Mouse (Mus musculus) stomach, embryonic 14.5 days (tissue): ENCODE results near the gene Cracr2a. TPM values are rescaled to one million over a fixed set of nuclear protein-coding genes. Genes with fewer than 3 reads are reported as not detected.

Experiments
- ATAC-seq: fragments of 200-750 bp; cut with Nextera tagmentation; 2 replicates; pipeline ENCODE4 v1.8.0; 2017; ENCODE audit warnings: low read depth, moderate TSS enrichment; ENCODE audit not compliant: insufficient number of reproducible peaks, insufficient read depth, low FRiP score
- H3K27ac ChIP-seq: fragments of 300-500 bp; sonication (generic); 2 replicates; pipeline ENCODE4 v1.5.1; 2014; ENCODE audit warnings: mild to moderate bottlenecking, low read length, moderate library complexity, mixed read lengths
- H3K27me3 ChIP-seq: fragments of 300-500 bp; sonication (generic); 2 replicates; pipeline ENCODE4 v1.6.1; 2014; ENCODE audit warnings: low read length, control low read depth, mixed read lengths; ENCODE audit not compliant: control insufficient read depth, insufficient read depth
- H3K36me3 ChIP-seq: fragments of 300-500 bp; sonication (generic); 2 replicates; pipeline ENCODE4 v1.6.1; 2014; ENCODE audit warnings: mild to moderate bottlenecking, control low read depth, low read length, moderate library complexity, mixed read lengths; ENCODE audit not compliant: control insufficient read depth, insufficient read depth
- H3K4me1 ChIP-seq: fragments of 300-500 bp; sonication (generic); 2 replicates; pipeline ENCODE4 v1.6.1; 2014; ENCODE audit warnings: low read length, control low read depth, mixed read lengths; ENCODE audit not compliant: control insufficient read depth, insufficient read depth
- H3K4me2 ChIP-seq: fragments of 300-500 bp; sonication (generic); replicated peaks from 2 replicates; pipeline ENCODE4 v1.6.1; 2014; ENCODE audit warnings: low read depth, low read length, control low read depth
- H3K4me3 ChIP-seq: fragments of 300-500 bp; sonication (generic); 2 replicates; pipeline ENCODE4 v1.5.1; 2014; ENCODE audit warnings: low read depth, low read length, control low read depth
- H3K9ac ChIP-seq: fragments of 300-500 bp; sonication (generic); replicated peaks from 2 replicates; pipeline ENCODE4 v1.6.1; 2014; ENCODE audit warnings: low read depth, mild to moderate bottlenecking, control low read depth, low read length, moderate library complexity, mixed read lengths
- H3K9me3 ChIP-seq: fragments of 300-500 bp; sonication (generic); 2 replicates; pipeline ENCODE4 v1.6.1; 2016; ENCODE audit warnings: low read depth, low read length, control low read depth; ENCODE audit not compliant: control insufficient read depth
- WGBS: fragments of 180-500 bp; shearing (Covaris S2); extraction: QIAGEN DNeasy Blood & Tissue Kit; methylation state at CpG from one replicate; pipeline ENCODE4 v1.1.7; 2014; 5-methylcytosine and 5-hydroxymethylcytosine counted together
- polyA plus RNA-seq: library from polyadenylated mRNA; unstranded; fragments of >200 nt; fragmentation: Nextera tagmentation; extraction: Ambion mirVana; gene quantifications from 2 replicates; pipeline ENCODE4 v1.2.1, GENCODE M21; 2014

Cracr2a gene
- polyA plus RNA-seq, 1 experiment from 2014 or later, result 2.1 TPM

GRCm38 (mm10) chr6:127573779-127574463 lies 12.8 kb downstream of the Cracr2a start:
- Histone ChIP-seq H3K4me2 (no peak overlapping the region), H3K4me3 (no peak overlapping the region), H3K27me3 (no peaks in the 10 kb centered on the region), H3K9ac (no peak overlapping the region), H3K27ac (peak overlapping the region; percentile 10; the same call in 1 of the 2 replicates), H3K4me1 (no peaks in the 10 kb centered on the region), H3K36me3 (no peaks in the 10 kb centered on the region), H3K9me3 (no peaks in the 10 kb centered on the region)
- 63% methylated on average over 11 of the region's 11 CpGs for WGBS
- ATAC-seq, result no peak

DNA sequence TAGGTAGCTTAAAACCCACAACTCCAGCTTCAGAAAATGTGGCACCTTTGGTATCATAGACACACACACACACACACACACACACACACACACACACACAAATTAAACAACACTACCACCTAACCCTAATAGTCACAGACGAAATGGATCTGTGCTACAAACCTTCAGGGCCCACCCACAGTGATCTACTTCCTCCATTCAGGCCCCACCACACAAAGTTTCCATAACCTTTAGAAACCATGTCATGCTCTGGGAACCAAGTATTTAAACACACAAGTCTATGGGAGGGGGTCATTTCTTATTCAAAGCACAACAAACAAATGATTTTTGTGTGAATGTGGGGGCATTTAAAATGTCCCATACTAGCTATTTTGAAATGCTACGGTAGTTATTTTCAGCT lies 14.1 kb downstream of the Cracr2a start:
- 93% methylated on average over 2 of the region's 2 CpGs for WGBS
- Histone ChIP-seq H3K27me3 (no peaks in the 10 kb centered on the region), H3K27ac (no peak overlapping the region), H3K4me2 (no peak overlapping the region), H3K9me3 (no peaks in the 10 kb centered on the region), H3K4me1 (no peaks in the 10 kb centered on the region), H3K9ac (no peak overlapping the region), H3K36me3 (no peaks in the 10 kb centered on the region), H3K4me3 (no peak overlapping the region)
- no peak for ATAC-seq

DNA sequence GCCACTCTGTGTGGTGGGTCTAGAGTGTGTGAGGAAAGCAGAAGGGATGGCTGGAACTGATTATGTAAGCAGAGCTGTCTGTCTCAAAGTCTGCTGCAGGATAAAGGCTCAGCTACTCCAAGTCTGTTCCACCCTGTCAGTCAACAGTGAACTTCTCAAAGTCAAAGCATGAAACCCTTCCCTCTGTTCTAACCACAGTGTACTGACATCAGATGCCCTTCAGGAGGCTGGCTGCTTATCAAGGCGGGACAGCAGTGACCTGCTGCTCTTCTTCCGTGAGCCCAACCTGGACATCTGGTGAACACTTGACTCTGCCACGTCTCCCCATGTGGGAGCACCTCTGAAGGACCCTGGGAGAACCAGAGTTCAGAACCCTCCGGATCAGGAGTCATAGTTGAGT lies 16.6 kb downstream of the Cracr2a start:
- no peaks in the 10 kb centered on the region for H3K27me3 ChIP-seq
- ATAC-seq, result no peak
- H3K4me2 ChIP-seq, result no peak overlapping the region
- 71% methylated on average over 4 of the region's 4 CpGs for WGBS
- H3K36me3 ChIP-seq, result no peaks in the 10 kb centered on the region
- H3K9ac ChIP-seq, result no peak overlapping the region
- no peaks in the 10 kb centered on the region for H3K9me3 ChIP-seq
- no peak overlapping the region for H3K27ac ChIP-seq
- H3K4me1 ChIP-seq, result peaks cover 10% of the 10 kb centered on the region
- no peak overlapping the region for H3K4me3 ChIP-seq

DNA sequence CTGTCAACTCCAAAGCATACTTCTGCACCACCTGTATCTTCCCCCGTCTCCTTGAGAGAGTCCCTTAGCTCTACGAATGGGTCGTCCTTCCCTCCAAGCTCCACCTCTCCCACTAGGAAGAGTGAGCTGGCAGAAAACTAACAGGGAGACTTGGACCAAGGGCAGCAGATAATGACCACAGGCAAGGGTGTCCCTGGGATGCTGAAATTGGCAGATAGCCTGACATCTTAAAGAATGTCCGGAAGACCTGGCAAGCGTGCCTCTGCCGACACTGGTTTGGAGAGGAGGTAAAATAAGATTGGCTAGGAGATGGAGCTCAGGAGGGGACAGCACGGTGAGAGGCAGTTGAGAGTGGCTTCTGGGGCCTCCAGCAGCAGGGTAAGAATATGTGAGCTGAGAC lies 17.2 kb downstream of the Cracr2a start:
- Histone ChIP-seq H3K36me3 (no peaks in the 10 kb centered on the region), H3K4me2 (no peak overlapping the region), H3K9me3 (no peaks in the 10 kb centered on the region), H3K9ac (no peak overlapping the region), H3K4me1 (peaks cover 11% of the 10 kb centered on the region), H3K27me3 (no peaks in the 10 kb centered on the region), H3K4me3 (no peak overlapping the region), H3K27ac (no peak overlapping the region)
- ATAC-seq, result no peak
- 50% methylated on average over 7 of the region's 7 CpGs for WGBS

- WGBS, result 41% methylated on average over 5 of the region's 5 CpGs
- Histone ChIP-seq H3K4me1 (peaks cover 11% of the 10 kb centered on the region), H3K9ac (no peak overlapping the region), H3K4me3 (no peak overlapping the region), H3K4me2 (no peak overlapping the region), H3K9me3 (no peaks in the 10 kb centered on the region), H3K36me3 (no peaks in the 10 kb centered on the region), H3K27ac (no peak overlapping the region), H3K27me3 (no peaks in the 10 kb centered on the region)
- no peak for ATAC-seq
These were observed 17.7 kb downstream of the Cracr2a start for GRCm38 (mm10) chr6:127578810-127579209.

- Histone ChIP-seq H3K9ac (no peak overlapping the region), H3K4me1 (peaks cover 11% of the 10 kb centered on the region), H3K4me3 (peak overlapping the region; percentile 17; the same call in 1 of the 2 replicates), H3K4me2 (peak overlapping the region; percentile 48), H3K36me3 (no peaks in the 10 kb centered on the region), H3K27me3 (no peaks in the 10 kb centered on the region), H3K9me3 (no peaks in the 10 kb centered on the region), H3K27ac (no peak overlapping the region)
- WGBS, result 38% methylated on average over 12 of the region's 12 CpGs
- no peak for ATAC-seq
These were observed 20.8 kb downstream of the Cracr2a start for GRCm38 (mm10) chr6:127581915-127582314.

- peak overlapping the region; percentile 17; the same call in 1 of the 2 replicates for H3K4me3 ChIP-seq
- H3K36me3 ChIP-seq, result no peaks in the 10 kb centered on the region
- no peaks in the 10 kb centered on the region for H3K9me3 ChIP-seq
- WGBS, result 6% methylated on average over 15 of the region's 15 CpGs
- no peak overlapping the region for H3K27ac ChIP-seq
- peak overlapping the region; percentile 48 for H3K4me2 ChIP-seq
- peaks cover 11% of the 10 kb centered on the region for H3K4me1 ChIP-seq
- ATAC-seq, result peak; percentile 59; the same call in 1 of the 2 replicates
- no peak overlapping the region for H3K9ac ChIP-seq
- no peaks in the 10 kb centered on the region for H3K27me3 ChIP-seq
These were observed 21.4 kb downstream of the Cracr2a start for GRCm38 (mm10) chr6:127582391-127583176.

- H3K36me3 ChIP-seq, result no peaks in the 10 kb centered on the region
- no peak overlapping the region for H3K27ac ChIP-seq
- no peak overlapping the region for H3K4me2 ChIP-seq
- no peak for ATAC-seq
- H3K9ac ChIP-seq, result no peak overlapping the region
- no peaks in the 10 kb centered on the region for H3K9me3 ChIP-seq
- WGBS, result 64% methylated on average over 3 of the region's 3 CpGs
- H3K4me3 ChIP-seq, result no peak overlapping the region
- no peaks in the 10 kb centered on the region for H3K4me1 ChIP-seq
- no peaks in the 10 kb centered on the region for H3K27me3 ChIP-seq
These were observed 30.3 kb downstream of the Cracr2a start for GRCm38 (mm10) chr6:127591467-127591866.
